Mouse (Mus musculus): ENCODE data around the gene Hoxd8.

GRCm38 (mm10) chr2:74670632-74671188 lies 33.7 kb upstream of the Hoxd8 start:
- TF ChIP-seq CTCF (IDR thresholded peaks at IDR 0.05; ENCODE audit: low read depth) (no peak), EP300 (optimal IDR thresholded peaks at IDR 0.05) (no peak)

Measured in stomach, postnatal 0 days (tissue).